Mouse (Mus musculus): ENCODE data around the gene Specc1l. TPM values are rescaled to one million over a fixed set of nuclear protein-coding genes. Genes with fewer than 3 reads are reported as not detected.

Gene Specc1l
- polyA plus RNA-seq, 1 experiment from 2014 or later = 20.3 TPM

DNA sequence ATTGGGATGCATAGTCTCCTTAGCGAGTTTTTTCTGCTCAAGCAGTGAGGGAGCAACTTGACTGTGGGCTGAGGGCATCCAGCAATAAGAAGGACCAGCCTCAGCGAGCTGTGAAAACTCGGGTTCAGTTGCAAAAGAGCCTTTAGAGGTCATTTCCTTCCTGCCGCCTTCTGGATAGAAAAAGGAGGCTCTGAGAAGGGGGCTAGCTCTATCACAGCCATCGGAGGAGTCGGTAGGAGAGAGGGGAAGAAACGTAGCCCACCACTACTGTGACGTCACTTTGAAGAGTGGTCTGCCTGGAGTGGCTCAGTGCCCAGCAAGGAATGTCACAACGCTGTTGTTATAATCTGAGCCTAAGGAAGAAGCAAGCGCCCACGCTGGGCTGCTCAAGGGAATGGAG is 115.2 kb downstream of the Specc1l start:
- 66% methylated on average over 11 of the region's 11 CpGs for WGBS
- Histone ChIP-seq H3K4me3 (ENCODE audit: low read depth, low read length) (no peak overlapping the region), H3K9me3 (ENCODE audit: control insufficient read depth, low read length) (no peaks in the 10 kb centered on the region), H3K9ac (ENCODE audit: low read depth, low read length) (no peak overlapping the region), H3K4me1 (ENCODE audit: control insufficient read depth, insufficient read depth, low read length) (0 out of 2 replicates have a peak, but pooled peaks cover 3% of the 10 kb centered on the region), H3K4me2 (ENCODE audit: low read depth, low read length) (no peak overlapping the region), H3K36me3 (ENCODE audit: control insufficient read depth, insufficient read depth, low read length) (no peaks in the 10 kb centered on the region), H3K27me3 (replicated peaks; ENCODE audit: control insufficient read depth, insufficient read depth, low read length) (no peaks in the 10 kb centered on the region), H3K27ac (replicated peaks; ENCODE audit: low read depth, low read length) (no peak overlapping the region)
- ATAC-seq (ENCODE audit: low read depth) (no peak), DNase-seq (ENCODE audit: low spot score) (no peak)

DNA sequence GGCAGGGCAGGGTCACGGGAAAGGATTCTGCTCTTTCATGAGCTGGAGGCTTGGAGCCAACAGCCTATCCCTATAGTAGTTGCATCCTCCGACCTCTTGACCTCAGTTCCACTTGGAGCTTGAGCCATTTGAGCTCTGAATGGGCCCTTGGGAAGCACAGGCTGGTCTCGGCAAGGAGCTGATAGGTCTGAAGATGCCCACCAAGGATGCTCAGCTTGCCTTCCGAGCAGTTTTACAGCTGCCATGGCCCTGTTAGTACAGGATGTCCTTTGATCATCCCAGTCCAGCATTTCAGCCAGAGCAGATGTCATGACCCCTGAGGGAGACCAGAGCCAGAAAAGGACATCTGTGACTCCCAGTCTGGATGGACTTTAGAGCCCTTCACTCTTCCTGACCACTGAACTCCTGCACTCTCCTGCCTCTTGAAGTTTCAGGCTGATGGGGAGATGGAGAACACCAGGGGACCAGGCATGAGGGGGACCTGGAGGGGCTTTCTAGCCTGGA is 116.4 kb downstream of the Specc1l start:
- 37% methylated on average over 4 of the region's 4 CpGs for WGBS
- no peaks in the 10 kb centered on the region for H3K9me3 ChIP-seq (ENCODE audit: control insufficient read depth, low read length)
- H3K9ac ChIP-seq (ENCODE audit: low read depth, low read length) = no peak overlapping the region
- ATAC-seq (ENCODE audit: low read depth) (no peak), DNase-seq (ENCODE audit: low spot score) (no peak)
- H3K4me2 ChIP-seq (ENCODE audit: low read depth, low read length) = no peak overlapping the region
- no peaks in the 10 kb centered on the region for H3K4me1 ChIP-seq (ENCODE audit: control insufficient read depth, insufficient read depth, low read length)
- H3K27ac ChIP-seq (replicated peaks; ENCODE audit: low read depth, low read length) = no peak overlapping the region
- no peak overlapping the region for H3K4me3 ChIP-seq (ENCODE audit: low read depth, low read length)
- no peaks in the 10 kb centered on the region for H3K27me3 ChIP-seq (replicated peaks; ENCODE audit: control insufficient read depth, insufficient read depth, low read length)
- no peaks in the 10 kb centered on the region for H3K36me3 ChIP-seq (ENCODE audit: control insufficient read depth, insufficient read depth, low read length)

DNA sequence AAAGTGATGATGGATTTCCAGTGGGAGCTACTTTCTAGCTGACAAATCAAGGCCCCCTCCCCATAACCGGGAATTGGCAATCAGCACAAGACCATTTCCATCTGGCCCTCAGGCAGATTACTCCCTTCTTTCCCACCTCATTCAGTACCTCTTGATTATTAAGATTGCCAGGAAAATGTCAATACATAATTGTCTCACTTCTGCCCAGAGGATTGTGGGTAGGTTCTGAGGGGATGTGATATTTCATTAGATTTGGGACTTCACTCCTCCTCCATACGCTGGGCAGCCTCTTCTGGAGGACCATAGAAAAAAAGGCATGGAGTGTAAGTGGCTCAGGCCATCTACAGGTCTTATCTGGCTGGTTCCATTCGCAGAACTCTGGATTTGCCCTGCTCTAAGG is 120.4 kb downstream of the Specc1l start:
- no peaks in the 10 kb centered on the region for H3K27me3 ChIP-seq (replicated peaks; ENCODE audit: control insufficient read depth, insufficient read depth, low read length)
- no peak for ATAC-seq (ENCODE audit: low read depth)
- no peak overlapping the region for H3K4me2 ChIP-seq (ENCODE audit: low read depth, low read length)
- no peak overlapping the region for H3K9ac ChIP-seq (ENCODE audit: low read depth, low read length)
- H3K9me3 ChIP-seq (ENCODE audit: control insufficient read depth, low read length) = no peaks in the 10 kb centered on the region
- no peaks in the 10 kb centered on the region for H3K36me3 ChIP-seq (ENCODE audit: control insufficient read depth, insufficient read depth, low read length)
- no peaks in the 10 kb centered on the region for H3K4me1 ChIP-seq (ENCODE audit: control insufficient read depth, insufficient read depth, low read length)
- no peak overlapping the region for H3K27ac ChIP-seq (replicated peaks; ENCODE audit: low read depth, low read length)
- 79% methylated on average over 3 of the region's 3 CpGs for WGBS
- H3K4me3 ChIP-seq (ENCODE audit: low read depth, low read length) = no peak overlapping the region
- no peak for DNase-seq (ENCODE audit: low spot score)

DNA sequence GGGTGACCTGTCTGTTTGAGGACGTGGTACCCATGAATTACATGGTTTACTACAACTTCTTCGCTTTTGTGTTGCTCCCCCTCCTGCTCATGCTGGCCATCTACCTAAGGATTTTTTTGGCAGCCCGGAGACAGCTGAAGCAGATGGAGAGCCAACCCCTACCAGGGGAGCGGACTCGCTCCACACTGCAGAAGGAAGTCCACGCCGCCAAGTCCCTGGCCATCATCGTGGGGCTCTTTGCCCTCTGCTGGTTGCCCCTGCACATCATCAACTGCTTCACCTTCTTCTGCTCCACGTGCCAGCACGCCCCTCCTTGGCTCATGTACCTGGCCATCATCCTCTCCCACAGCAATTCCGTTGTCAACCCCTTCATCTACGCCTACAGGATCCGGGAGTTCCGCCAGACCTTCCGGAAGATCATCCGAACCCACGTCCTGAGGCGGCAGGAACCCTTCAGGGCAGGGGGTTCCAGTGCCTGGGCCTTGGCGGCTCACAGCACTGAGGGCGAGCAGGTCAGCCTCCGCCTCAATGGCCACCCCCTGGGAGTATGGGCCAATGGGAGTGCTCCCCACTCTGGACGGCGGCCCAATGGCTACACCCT is 121.4 kb downstream of the Specc1l start:
- Histone ChIP-seq H3K4me2 (ENCODE audit: low read depth, low read length) (no peak overlapping the region), H3K9ac (ENCODE audit: low read depth, low read length) (no peak overlapping the region), H3K27ac (replicated peaks; ENCODE audit: low read depth, low read length) (no peak overlapping the region), H3K36me3 (ENCODE audit: control insufficient read depth, insufficient read depth, low read length) (no peaks in the 10 kb centered on the region), H3K27me3 (replicated peaks; ENCODE audit: control insufficient read depth, insufficient read depth, low read length) (no peaks in the 10 kb centered on the region), H3K9me3 (ENCODE audit: control insufficient read depth, low read length) (no peaks in the 10 kb centered on the region), H3K4me1 (ENCODE audit: control insufficient read depth, insufficient read depth, low read length) (no peaks in the 10 kb centered on the region), H3K4me3 (ENCODE audit: low read depth, low read length) (no peak overlapping the region)
- ATAC-seq (ENCODE audit: low read depth) (no peak), DNase-seq (ENCODE audit: low spot score) (no peak)
- 89% methylated on average over 23 of the region's 23 CpGs for WGBS

DNA sequence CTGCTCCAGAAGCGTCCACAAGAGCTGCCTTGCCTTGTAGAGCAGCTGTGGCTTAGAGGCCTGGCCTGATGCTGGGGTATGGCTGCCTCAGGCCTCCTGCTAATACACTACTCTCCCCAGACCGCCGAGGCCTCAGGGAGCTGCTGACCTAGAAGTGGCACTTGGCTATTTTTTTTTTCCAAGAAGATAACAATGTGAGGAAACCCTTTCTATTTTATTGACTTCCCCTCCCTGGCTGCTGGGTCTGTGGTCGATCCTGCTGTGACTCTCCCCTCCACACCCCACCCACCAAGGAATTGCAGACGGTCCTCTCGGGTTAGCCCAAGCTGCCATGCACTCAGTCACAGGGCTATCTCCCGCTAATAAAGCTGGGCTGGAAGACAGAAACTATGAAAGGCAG is 122.3 kb downstream of the Specc1l start:
- WGBS = 77% methylated on average over 7 of the region's 7 CpGs

DNA sequence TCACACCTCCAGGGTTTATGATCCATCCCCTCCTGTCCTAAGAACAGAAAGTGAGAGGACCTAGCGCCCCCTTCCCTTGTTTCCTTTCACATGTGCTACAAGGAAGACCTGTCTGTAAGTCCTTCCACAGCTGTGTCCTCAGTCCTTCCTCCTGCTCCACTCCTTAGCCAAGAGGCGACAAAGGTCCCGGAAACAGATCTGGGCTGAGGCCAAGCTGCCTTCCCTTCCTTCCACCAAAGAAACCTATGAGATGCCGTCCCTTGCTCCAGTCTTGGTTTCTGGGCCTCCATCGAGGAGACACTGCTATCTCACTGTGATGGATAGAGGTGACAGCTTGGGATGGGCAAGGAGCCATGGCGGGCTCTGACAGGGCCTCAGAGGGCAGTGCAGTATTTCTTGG is 123.2 kb downstream of the Specc1l start:
- no peaks in the 10 kb centered on the region for H3K4me1 ChIP-seq (ENCODE audit: control insufficient read depth, insufficient read depth, low read length)
- no peaks in the 10 kb centered on the region for H3K27me3 ChIP-seq (replicated peaks; ENCODE audit: control insufficient read depth, insufficient read depth, low read length)
- no peak overlapping the region for H3K27ac ChIP-seq (replicated peaks; ENCODE audit: low read depth, low read length)
- no peak overlapping the region for H3K4me3 ChIP-seq (ENCODE audit: low read depth, low read length)
- no peaks in the 10 kb centered on the region for H3K9me3 ChIP-seq (ENCODE audit: control insufficient read depth, low read length)
- DNase-seq (ENCODE audit: low spot score) (no peak), ATAC-seq (ENCODE audit: low read depth) (no peak)
- WGBS = 90% methylated on average over 6 of the region's 6 CpGs
- no peak overlapping the region for H3K9ac ChIP-seq (ENCODE audit: low read depth, low read length)
- H3K4me2 ChIP-seq (ENCODE audit: low read depth, low read length) = no peak overlapping the region
- no peaks in the 10 kb centered on the region for H3K36me3 ChIP-seq (ENCODE audit: control insufficient read depth, insufficient read depth, low read length)

More for the DNA sequence above, 122.3 kb downstream of the Specc1l start:
- Histone ChIP-seq H3K4me3 (ENCODE audit: low read depth, low read length) (no peak overlapping the region), H3K27me3 (replicated peaks; ENCODE audit: control insufficient read depth, insufficient read depth, low read length) (no peaks in the 10 kb centered on the region), H3K9me3 (ENCODE audit: control insufficient read depth, low read length) (no peaks in the 10 kb centered on the region), H3K36me3 (ENCODE audit: control insufficient read depth, insufficient read depth, low read length) (no peaks in the 10 kb centered on the region), H3K9ac (ENCODE audit: low read depth, low read length) (no peak overlapping the region), H3K4me1 (ENCODE audit: control insufficient read depth, insufficient read depth, low read length) (no peaks in the 10 kb centered on the region), H3K27ac (replicated peaks; ENCODE audit: low read depth, low read length) (no peak overlapping the region), H3K4me2 (ENCODE audit: low read depth, low read length) (no peak overlapping the region)
- no peak for DNase-seq (ENCODE audit: low spot score)
- ATAC-seq (ENCODE audit: low read depth) = no peak

GRCm38 (mm10) chr10:75337231-75337630 is 125.4 kb downstream of the Specc1l start:
- no peaks in the 10 kb centered on the region for H3K9me3 ChIP-seq (ENCODE audit: control insufficient read depth, low read length)
- WGBS = 71% methylated on average over 10 of the region's 10 CpGs
- H3K36me3 ChIP-seq (ENCODE audit: control insufficient read depth, insufficient read depth, low read length) = no peaks in the 10 kb centered on the region
- no peaks in the 10 kb centered on the region for H3K4me1 ChIP-seq (ENCODE audit: control insufficient read depth, insufficient read depth, low read length)
- no peak for DNase-seq (ENCODE audit: low spot score)
- no peak overlapping the region for H3K4me3 ChIP-seq (ENCODE audit: low read depth, low read length)
- no peak overlapping the region for H3K9ac ChIP-seq (ENCODE audit: low read depth, low read length)
- H3K27me3 ChIP-seq (replicated peaks; ENCODE audit: control insufficient read depth, insufficient read depth, low read length) = no peaks in the 10 kb centered on the region
- H3K4me2 ChIP-seq (ENCODE audit: low read depth, low read length) = no peak overlapping the region
- H3K27ac ChIP-seq (replicated peaks; ENCODE audit: low read depth, low read length) = no peak overlapping the region
- no peak for ATAC-seq (ENCODE audit: low read depth)

GRCm38 (mm10) chr10:75338852-75339251 is 127.0 kb downstream of the Specc1l start:
- Histone ChIP-seq H3K4me1 (ENCODE audit: control insufficient read depth, insufficient read depth, low read length) (no peaks in the 10 kb centered on the region), H3K27me3 (replicated peaks; ENCODE audit: control insufficient read depth, insufficient read depth, low read length) (no peaks in the 10 kb centered on the region), H3K27ac (replicated peaks; ENCODE audit: low read depth, low read length) (no peak overlapping the region), H3K9me3 (ENCODE audit: control insufficient read depth, low read length) (no peaks in the 10 kb centered on the region), H3K4me3 (ENCODE audit: low read depth, low read length) (no peak overlapping the region), H3K9ac (ENCODE audit: low read depth, low read length) (no peak overlapping the region), H3K36me3 (ENCODE audit: control insufficient read depth, insufficient read depth, low read length) (no peaks in the 10 kb centered on the region), H3K4me2 (ENCODE audit: low read depth, low read length) (no peak overlapping the region)
- no peak for ATAC-seq (ENCODE audit: low read depth)
- WGBS = 69% methylated on average over 5 of the region's 5 CpGs
- no peak for DNase-seq (ENCODE audit: low spot score)

DNA sequence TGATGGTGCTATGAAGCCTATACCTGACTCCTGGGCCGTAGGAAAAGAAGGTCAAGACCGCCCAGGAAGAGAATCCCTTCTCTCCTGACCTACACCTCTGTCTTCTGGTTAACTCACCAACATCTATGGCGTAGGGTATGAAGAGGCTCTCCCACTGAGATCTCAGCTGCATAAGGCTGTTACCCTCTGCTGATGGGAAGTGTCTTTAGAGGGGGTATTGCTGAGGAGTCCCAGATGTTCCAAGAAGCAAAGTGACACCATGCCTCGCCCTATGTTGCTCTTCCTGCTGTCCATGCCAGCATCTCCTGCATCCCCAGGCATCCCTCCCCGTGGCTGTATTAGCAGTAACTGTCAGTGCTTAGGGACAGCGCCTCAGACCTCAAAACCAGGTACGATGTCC is 127.5 kb downstream of the Specc1l start:
- DNase-seq (ENCODE audit: low spot score) (no peak), ATAC-seq (ENCODE audit: low read depth) (no peak)
- H3K9ac ChIP-seq (ENCODE audit: low read depth, low read length) = no peak overlapping the region
- H3K27ac ChIP-seq (replicated peaks; ENCODE audit: low read depth, low read length) = no peak overlapping the region
- no peaks in the 10 kb centered on the region for H3K4me1 ChIP-seq (ENCODE audit: control insufficient read depth, insufficient read depth, low read length)
- H3K4me2 ChIP-seq (ENCODE audit: low read depth, low read length) = no peak overlapping the region
- H3K36me3 ChIP-seq (ENCODE audit: control insufficient read depth, insufficient read depth, low read length) = no peaks in the 10 kb centered on the region
- H3K9me3 ChIP-seq (ENCODE audit: control insufficient read depth, low read length) = no peaks in the 10 kb centered on the region
- no peak overlapping the region for H3K4me3 ChIP-seq (ENCODE audit: low read depth, low read length)
- H3K27me3 ChIP-seq (replicated peaks; ENCODE audit: control insufficient read depth, insufficient read depth, low read length) = no peaks in the 10 kb centered on the region
- 79% methylated on average over 7 of the region's 7 CpGs for WGBS

All from embryonic facial prominence, embryonic 14.5 days (tissue).